Mouse (Mus musculus) adrenal gland, postnatal 14 days (tissue): Measurements from ENCODE around the gene Timd2. TPM values are rescaled to one million over a fixed set of nuclear protein-coding genes. Genes with fewer than 3 reads are reported as not detected.
"Not testable (repeated sequence)": the region's sequence is repeated elsewhere in the genome, so short reads cannot be mapped to it uniquely, and the experiment has no call there.

Experiments
- DNase-seq: peaks from one replicate; pipeline ENCODE4 v3.0.0; 2021; ENCODE audit warnings: mixed read lengths
- total RNA-seq: library from RNA; stranded (reverse); gene quantifications from 2 replicates; pipeline ENCODE4 v1.2.3, GENCODE M21; 2021

Timd2 gene
- total RNA-seq, 1 experiment from 2014 or later, result 9.1 TPM

DNA sequence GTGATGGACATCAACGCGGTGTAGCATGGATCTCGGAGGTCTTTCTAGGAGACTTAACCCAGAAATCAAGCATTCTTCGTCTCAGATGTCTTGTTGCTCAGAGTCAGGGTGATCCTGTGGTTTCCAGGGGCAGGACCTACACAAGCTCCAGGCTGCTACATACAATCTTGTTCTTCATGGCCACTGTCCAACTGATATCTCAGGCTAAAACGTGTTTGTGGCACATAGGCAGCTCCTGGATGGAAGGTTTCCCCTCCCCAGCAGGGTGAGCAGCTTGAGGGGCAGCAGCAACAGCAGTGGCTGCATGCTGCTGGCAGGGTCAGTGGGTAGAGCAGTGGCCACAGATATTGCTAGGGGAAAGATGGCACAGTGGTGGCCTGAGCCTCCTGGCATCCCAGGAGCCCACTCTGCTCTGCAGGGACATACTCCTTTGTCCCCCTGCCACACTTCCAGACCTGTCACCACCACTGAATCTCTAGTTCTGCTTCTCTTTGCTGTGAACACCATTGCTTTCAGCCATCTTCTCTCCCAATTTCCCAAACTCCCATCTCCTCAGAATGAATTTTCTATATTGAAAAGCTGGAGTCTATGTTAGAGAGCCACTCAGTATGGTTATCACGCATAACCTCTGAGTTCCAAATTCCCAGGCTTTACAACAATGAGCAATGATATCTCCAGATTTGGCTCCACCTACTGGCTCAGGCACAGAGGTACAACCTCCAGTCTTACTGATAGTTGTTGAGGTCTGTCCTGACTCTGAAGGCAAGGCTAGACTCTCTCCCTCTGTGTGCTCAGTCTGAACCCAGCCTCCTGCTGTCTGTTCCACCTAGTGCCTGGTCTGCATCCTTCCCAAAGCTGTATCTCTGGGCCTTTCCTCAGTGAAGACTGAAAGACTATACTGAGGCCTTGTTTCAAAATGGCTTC, 41.0 kb downstream of the Timd2 start:
- peak; percentile 14 for DNase-seq

DNA sequence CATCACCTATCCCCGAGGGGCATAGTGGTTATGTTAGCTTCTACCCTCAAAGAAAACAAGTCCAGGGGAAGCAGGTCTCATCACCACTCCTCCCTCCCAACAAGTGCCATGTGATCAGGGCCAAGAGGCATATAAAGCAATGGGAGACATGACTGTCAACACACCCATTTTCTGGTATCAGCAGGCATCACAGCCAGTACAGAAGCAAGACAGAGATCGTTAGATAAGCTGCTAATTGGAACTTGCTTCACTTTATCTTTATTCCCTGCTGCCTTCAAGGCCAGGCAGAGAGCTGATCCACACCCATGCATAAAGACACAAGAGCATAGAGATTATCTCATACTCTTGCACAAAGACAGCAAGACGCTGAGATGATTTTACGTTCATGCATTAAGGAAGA, 43.6 kb downstream of the Timd2 start:
- DNase-seq, result no peak

DNA sequence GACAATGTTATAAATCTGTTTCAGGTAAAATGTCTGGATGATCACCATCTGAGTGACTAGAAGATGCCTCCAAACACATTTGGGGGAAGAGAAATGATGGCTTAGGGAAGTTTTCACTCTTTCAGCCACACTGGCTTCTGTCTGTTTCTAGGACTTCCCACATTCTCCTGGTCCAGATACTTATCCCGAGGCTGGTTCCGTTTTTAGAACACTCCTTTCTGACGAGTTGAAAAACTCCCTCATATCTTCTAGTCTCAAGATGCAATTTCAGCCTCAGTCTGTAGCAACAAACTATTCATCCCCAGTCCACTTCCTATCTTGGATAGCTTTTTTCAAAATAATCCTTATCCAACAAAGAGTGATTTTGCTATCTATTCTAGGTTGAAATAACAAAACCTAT, 54.4 kb downstream of the Timd2 start:
- DNase-seq, result no peak

DNA sequence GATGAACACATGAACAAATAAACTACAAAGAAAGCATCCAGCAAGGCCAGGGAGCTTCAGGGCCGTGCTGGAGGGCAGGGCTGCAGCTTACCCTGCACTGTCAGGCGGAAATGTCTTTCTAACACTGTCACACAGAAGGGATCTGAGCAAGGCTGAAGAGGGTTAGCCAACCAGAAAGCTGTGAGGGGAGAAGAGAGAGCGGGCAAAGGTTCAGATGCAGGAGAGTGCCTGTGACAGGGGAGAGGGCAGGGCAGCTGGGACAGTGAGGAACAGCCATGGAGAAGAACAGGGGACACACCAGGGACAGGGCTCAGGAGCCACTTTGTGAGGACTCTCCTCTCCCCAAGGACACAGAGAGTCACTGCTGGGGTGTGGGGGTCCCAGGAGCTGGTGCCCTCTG, 57.2 kb downstream of the Timd2 start:
- not testable (repeated sequence) for DNase-seq

DNA sequence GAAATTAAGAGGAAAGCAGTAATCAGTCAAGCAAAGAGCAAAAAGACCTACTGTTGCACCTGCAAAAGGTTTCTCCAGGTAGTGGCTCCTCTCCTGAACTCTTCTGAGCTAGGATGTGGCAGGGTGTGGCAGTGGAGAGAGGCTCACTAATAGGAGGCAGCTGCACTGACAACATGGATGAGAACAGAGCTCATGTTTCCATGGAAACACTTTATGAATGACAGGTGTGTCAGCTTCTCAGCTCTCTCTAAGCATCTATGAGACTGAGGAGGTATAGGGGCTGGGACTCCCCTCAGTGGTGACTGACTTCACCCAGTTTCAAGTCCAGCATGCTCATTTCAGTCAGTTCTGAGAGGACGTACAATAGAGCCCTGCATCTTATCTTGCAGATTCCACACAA, 62.0 kb downstream of the Timd2 start:
- no peak for DNase-seq

- no peak for DNase-seq
Observed at GRCm38 (mm10) chr11:46636568-46636967, 70.3 kb downstream of the Timd2 start.

DNA sequence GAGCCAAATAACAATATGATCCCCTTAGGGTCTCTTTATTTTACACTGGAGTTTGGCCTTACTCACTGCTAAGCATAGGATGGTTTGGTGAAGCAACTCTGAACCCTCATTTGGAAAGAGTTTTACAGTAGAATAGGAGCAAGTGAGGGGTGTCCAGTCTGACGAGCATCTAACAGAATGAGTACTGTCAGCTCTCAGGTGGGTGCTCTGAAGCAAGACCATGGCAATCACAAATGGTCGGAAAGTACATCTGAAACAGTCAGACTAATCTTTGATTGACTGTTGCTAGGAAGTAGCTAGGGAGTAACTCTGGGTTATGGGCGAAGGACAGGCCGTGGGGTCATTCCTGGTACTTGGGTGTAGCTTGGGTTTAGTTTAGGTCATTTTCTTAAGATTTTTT, 71.3 kb downstream of the Timd2 start:
- DNase-seq, result not testable (repeated sequence)

DNA sequence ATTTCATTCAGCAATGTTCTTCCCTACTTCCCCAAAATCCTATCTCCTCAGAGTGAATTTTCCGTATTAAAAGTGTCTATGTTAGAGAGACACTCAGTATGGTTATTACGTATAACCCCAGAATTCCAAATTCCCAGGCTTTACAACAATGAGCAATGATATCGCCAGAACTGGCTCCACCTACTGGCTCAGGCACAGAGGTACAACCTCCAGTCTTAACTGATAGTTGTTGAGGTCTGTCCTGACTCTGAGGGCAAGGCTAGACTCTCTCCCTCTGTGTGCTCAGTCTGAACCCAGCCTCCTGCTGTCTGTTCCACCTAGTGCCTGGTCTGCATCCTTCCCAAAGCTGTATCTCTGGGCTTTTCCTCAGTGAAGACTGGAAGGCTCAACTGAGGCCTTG, 75.2 kb downstream of the Timd2 start:
- peak; percentile 65 for DNase-seq

DNA sequence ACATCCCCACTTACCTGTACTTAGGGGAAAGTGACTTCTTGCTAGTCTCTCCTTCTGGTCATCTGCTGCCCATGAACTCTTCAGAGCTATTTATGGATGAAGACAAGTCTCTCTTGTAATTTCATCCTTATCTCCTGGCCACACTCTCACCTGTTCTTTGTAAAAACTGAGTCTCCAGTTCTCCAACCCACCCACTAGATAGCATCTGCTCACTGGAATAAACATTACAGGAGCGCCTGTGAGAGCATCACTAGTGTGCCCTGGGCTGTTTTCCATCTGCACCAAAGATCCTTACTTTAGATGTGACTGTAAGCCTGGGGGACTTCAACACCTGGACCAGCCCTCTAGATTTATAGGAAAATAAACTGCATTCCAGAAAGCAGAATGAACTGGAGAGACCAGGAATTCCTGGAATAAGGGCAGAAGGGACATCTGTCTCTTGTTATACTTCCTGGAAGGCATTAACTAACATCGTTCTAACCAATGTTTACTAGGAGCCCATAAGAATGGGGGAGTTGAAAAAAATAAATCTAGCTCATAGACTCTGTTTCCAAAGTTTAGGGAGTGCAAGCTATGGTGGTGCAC, 77.6 kb downstream of the Timd2 start, which contains the start of gene Dppa1:
Gene Dppa1 (minus strand): TSS at position 51 of the 585 bp plus-strand sequence.
- no peak for DNase-seq

DNA sequence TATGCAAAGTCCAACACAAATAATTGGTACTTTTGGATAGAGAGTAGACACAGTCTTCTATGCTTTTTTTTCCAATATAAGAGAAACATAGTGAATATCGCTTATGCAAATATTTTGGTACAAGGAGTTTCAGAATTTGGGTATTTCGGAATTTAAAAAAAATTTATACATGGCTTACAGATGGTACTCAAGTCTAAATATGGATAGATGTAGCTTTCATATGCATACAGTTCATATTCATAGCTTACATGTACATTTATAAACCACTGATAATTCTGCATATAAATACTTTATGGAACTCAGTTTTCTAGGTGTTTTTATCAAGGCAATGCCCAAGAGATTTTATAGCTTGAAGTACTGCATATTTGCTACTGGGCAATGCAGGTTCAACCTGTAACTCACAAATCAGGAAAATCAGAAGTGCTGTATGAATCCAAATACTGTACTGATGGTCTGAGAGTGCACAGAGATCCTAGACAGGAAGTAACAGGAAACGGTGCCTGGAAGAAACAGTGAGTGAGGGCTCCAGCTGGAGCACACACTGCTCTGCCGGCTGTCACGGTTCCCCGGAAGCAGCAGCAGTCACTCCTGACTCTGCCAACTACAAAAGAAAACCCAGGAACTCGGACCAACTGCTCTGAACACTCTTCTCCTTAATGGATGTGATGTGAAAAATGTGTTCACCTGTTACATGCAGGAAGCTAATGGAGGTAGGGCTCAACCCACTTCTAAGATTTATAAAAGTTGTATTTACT, 86.3 kb downstream of the Timd2 start:
- no peak for DNase-seq

GRCm38 (mm10) chr11:46619929-46620328, 86.9 kb downstream of the Timd2 start:
- DNase-seq, result no peak

Other genes with a start within 250 kb of the Timd2 start
- gene Gm12169, start 182.8 kb downstream of the Timd2 start, total RNA-seq, result not detected in 2 replicates
- not detected in 2 replicates for gene BC053393, start 135.5 kb downstream of the Timd2 start, total RNA-seq
- gene Dppa1, start 77.8 kb downstream of the Timd2 start, total RNA-seq, result not detected in 2 replicates
- 0.64 TPM in 1 of 2 replicates, not detected in the other for gene Havcr1, start 28.0 kb upstream of the Timd2 start, total RNA-seq
- 1.4 and 11.1 TPM in 2 replicates for gene Timd4, start 103.7 kb upstream of the Timd2 start, total RNA-seq